Mouse (Mus musculus) right cerebral cortex, postnatal 10 days (tissue): Measurements from ENCODE around the gene Scnn1b.

Experiments used
- DNase-seq, 2 experiments: peaks; one replicate each; pipeline ENCODE4 v3.0.0; 2021; ENCODE audit warnings: low spot score in 2 of 2

Gene Scnn1b

GRCm38 (mm10) chr7:121864858-121865585 is at the start of gene Scnn1b:
Scnn1b (plus strand) TSS chr7:121865038.
- DNase-seq: no peak

GRCm38 (mm10) chr7:121821632-121822031 is 43.2 kb upstream of the Scnn1b start:
- no peak for DNase-seq

GRCm38 (mm10) chr7:121828481-121828880 is 36.4 kb upstream of the Scnn1b start:
- no peak for DNase-seq

GRCm38 (mm10) chr7:121835392-121835791 is 29.4 kb upstream of the Scnn1b start:
- DNase-seq: no peak

GRCm38 (mm10) chr7:121836827-121837226 is 28.0 kb upstream of the Scnn1b start:
- DNase-seq: no peak

- DNase-seq: peak; percentile 41 to 51
These were observed 24.0 kb upstream of the Scnn1b start for GRCm38 (mm10) chr7:121840810-121841209.

- DNase-seq: no peak
These were observed 22.6 kb upstream of the Scnn1b start for GRCm38 (mm10) chr7:121842234-121842633.

GRCm38 (mm10) chr7:121845964-121846363 is 18.9 kb upstream of the Scnn1b start:
- no peak for DNase-seq

- no peak for DNase-seq
These were observed 16.2 kb upstream of the Scnn1b start for GRCm38 (mm10) chr7:121848537-121849168.

GRCm38 (mm10) chr7:121857177-121857884 is 7.5 kb upstream of the Scnn1b start:
- DNase-seq: peak in 1 of 2 experiments; percentile 34

- no peak for DNase-seq
These were observed 5.9 kb upstream of the Scnn1b start for GRCm38 (mm10) chr7:121858939-121859338.

GRCm38 (mm10) chr7:121871631-121872030 is 6.8 kb downstream of the Scnn1b start:
- DNase-seq: no peak

GRCm38 (mm10) chr7:121873998-121874397 is 9.2 kb downstream of the Scnn1b start:
- DNase-seq: no peak

- no peak for DNase-seq
These were observed 9.9 kb downstream of the Scnn1b start for GRCm38 (mm10) chr7:121874784-121875183.

GRCm38 (mm10) chr7:121880246-121880645 is 15.4 kb downstream of the Scnn1b start:
- DNase-seq: no peak

- DNase-seq: peak; percentile 31 to 32
These were observed 26.0 kb downstream of the Scnn1b start for GRCm38 (mm10) chr7:121890636-121891360.

GRCm38 (mm10) chr7:121896689-121897088 is 31.9 kb downstream of the Scnn1b start:
- no peak for DNase-seq

- peak in 1 of 2 experiments; percentile 38 for DNase-seq
These were observed 34.5 kb downstream of the Scnn1b start for GRCm38 (mm10) chr7:121899311-121899710.

- DNase-seq: peak in 1 of 2 experiments; percentile 50
These were observed 35.1 kb downstream of the Scnn1b start for GRCm38 (mm10) chr7:121899940-121900339.

GRCm38 (mm10) chr7:121902757-121903411 is 38.0 kb downstream of the Scnn1b start:
- no peak for DNase-seq

GRCm38 (mm10) chr7:121906879-121907278 is 42.0 kb downstream of the Scnn1b start:
- no peak for DNase-seq
